Mouse (Mus musculus): ENCODE data around the gene Pank1.

Pank1 gene

GRCm38 (mm10) chr19:34825946-34826655 is 53.2 kb downstream of the Pank1 start:
- DNase-seq (ENCODE audit: low read depth, low spot score) = peak; percentile 50

DNA sequence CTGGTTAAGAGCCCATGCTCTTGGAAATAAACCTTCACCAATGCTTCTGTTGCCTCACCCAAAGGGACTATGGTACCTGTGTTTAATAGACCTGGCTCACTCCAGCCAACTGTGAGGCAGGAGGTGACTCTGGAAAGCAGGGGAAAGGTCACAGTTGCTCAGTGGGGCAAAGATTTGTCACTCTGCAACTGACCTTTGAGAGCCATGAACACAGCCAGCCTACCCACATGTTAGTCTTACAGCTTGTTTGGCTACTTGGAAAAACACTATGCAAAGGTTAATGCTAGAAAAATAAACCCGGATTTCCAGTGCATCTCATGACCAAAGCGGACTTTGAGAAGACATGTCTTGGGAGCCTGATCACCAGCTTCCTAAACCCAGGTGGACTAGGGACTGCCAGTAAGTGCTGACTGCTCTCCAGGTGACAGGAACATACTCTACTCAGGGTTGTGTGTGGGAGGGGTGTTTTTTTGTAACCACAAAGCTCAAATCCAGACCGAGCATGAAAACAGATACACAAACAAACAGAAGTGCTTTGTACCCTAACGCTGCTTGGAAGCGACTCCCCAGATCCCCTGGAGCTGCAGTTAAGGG is 59.6 kb downstream of the Pank1 start:
- no peak for DNase-seq (ENCODE audit: low read depth, low spot score)

- no peak for DNase-seq (ENCODE audit: low read depth, low spot score)
Measured at GRCm38 (mm10) chr19:34815371-34815770, 63.9 kb downstream of the Pank1 start.

DNA sequence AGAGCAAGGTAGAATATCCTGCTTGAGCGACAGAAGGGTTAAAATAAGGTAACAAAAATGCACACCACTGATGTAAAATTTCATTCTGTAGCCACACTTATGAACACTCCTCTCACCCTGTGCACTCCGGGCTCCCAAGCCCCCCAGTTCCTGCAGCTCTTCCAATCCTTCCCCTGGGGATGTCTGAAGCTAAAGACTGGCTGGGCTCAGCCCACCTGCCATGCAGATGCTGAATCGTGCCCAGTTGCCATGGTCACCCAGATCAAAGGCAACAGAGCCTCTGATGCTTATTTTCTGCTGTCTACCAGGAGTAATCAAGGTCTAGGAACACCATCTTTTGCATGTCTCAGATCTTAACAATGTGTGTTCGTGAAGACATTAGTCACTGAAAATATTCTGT is 64.6 kb downstream of the Pank1 start:
- DNase-seq (ENCODE audit: low read depth, low spot score) = no peak

DNA sequence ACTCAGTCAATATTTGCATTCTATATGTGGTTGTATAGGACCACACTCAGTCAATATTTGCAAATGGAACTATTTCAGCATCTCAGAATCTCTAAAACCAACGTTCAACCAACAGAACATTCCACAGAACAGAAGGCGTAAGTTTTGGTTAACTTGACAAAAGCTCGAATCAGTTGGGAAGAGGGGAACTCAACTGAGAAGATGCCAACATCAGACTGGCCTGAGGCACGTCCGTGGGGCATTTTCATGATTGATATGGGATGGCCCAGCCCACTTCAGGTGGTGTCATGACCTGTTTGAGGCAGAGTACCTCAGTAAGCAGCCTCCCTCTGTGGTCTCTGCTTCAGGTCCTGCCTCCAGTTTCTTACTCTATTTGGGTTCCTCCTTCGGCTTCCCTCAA is 65.3 kb downstream of the Pank1 start:
- DNase-seq (ENCODE audit: low read depth, low spot score) = no peak

DNA sequence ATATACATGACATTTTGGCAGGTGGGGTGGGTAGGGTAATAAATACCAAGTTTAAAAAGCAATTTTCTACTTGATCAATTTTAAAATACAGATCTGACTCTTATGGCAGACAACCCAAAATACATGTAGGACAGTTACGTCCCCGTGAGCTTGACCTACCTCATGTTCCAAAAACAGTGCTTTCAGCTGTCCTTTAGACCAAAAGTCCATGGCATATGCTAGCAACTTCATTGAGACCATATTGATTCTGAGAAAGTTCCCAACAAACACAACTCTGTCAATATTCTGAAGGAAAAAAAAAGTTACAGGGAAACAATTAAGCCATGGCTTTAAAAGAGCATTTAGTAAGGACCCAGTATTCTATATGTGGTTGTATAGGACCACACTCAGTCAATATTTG is 65.7 kb downstream of the Pank1 start:
- DNase-seq (ENCODE audit: low read depth, low spot score) = no peak

DNA sequence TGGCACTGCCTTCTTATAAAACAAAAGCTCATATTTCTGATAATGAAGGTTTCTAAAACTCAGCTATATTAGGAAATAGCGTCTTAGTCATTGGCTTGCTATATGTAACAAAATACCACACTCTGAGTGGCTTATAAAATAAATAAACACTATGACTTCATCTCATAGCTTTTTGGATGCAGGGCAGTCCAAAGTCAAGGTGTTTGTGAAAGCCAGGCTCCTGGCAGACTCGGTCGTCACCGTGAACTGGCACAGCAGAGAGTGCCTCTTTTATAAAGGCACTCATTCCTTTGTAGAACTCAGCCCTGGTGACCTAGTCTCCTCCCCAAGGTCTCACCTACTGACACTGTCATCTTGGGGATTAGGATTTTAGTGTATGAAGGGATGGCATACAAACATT is 66.5 kb downstream of the Pank1 start:
- DNase-seq (ENCODE audit: low read depth, low spot score) = no peak

- DNase-seq (ENCODE audit: low read depth, low spot score) = no peak
Measured at GRCm38 (mm10) chr19:34807173-34807572, 72.1 kb downstream of the Pank1 start.

GRCm38 (mm10) chr19:34805071-34805470 is 74.2 kb downstream of the Pank1 start:
- no peak for DNase-seq (ENCODE audit: low read depth, low spot score)

GRCm38 (mm10) chr19:34804531-34804930 is 74.7 kb downstream of the Pank1 start:
- DNase-seq (ENCODE audit: low read depth, low spot score) = no peak

DNA sequence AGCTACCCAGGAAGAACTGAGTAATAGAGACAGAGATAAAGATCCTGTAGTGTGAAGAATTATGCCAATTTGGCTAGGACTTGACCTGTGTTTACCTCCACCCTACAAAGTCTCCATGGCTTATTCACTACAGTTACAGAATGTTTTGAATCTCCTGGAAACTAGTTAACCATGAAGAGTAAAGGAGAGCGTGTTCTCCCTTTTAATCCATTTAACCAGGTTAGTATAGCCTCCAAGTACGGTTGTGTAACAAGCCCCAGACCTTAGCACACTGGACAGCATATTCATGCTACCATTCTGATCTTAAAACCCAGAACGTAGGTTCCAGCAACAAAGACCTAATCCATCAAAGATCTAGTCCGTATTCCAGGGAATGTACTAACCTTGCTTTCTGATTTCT is 75.9 kb downstream of the Pank1 start:
- DNase-seq (ENCODE audit: low read depth, low spot score) = no peak

DNA sequence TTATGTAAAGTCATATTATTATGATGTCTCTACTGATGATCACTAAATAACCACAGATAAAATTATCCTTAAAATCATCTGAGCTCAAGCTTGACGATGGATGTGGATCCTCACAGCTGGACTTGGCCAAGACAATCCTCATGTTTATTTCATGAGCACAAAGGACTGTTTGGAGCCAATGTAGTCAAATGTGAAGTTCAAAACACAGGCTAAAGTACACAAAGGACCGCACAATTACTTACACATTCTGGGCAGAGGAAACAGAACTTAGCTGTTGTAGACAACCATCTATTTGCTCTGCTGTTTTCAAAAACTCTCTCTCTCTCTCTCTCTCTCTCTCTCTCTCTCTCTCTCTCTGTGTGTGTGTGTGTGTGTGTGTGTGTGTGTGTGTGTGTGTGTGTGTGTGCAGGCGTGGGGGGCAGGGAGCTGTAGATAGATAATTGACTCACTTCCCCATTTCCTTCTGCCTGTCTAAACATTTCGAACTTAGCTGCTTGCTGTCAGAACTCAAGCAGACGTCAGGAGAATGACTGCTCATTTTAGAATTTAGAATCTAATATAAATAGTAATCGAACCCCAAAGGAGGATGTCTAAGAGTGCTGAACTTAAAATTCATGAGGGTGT is 79.5 kb downstream of the Pank1 start:
- DNase-seq (ENCODE audit: low read depth, low spot score) = no peak

DNA sequence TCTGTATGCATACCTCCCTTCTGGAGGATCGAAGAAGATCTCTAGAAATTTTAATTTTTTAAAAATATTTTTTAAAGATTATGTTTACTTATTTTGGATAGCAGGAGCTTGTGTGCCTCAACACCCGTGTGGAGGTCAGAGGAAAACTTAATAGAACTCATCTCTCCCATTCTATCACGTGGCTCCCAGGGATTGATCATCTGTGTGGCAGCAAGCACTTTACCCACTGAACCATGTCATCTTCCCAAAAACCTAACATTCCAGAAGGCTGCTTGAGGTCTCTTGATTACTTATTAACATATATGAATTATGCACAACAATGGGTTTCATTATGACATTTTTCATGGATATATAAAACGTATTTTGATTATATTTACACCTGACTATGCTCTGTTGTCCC is 82.9 kb downstream of the Pank1 start:
- no peak for DNase-seq (ENCODE audit: low read depth, low spot score)

DNA sequence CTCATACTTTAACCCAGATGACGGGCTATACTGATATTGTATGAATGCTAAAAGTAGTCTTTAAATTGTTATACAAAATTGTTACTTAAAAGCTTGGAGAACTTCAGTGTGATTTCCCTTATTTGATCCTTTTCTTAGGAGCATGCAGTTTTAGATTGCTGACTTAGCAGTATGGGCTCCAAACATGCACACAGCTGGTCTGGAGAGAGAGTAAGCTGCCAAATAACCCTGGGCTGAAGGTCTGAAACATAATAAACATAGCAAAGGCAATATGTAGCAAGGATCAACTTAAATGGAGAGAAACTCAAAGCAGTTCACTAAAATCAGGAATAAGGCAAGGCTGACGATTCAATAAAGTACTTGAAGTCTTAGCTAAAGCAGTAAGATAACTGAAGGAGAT is 96.8 kb downstream of the Pank1 start:
- DNase-seq (ENCODE audit: low read depth, low spot score) = no peak

DNA sequence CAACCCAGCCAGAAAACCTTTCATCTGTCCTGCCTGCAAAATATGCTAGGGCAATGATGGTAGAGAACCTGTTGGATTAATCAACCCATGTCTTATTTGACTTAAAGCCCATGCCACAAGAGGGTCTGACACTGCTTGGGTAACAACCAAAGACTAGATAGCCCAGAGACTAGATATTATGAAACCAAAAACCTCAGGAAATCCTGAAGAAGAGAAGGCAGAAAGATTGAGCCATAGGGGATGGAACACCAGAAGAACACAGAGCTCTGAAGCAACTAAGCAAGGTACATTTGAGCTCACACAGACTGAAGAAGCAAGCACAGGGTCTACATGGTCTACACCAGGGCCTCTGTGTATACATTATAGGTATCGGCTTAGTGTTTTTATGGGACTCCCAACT is 100.3 kb downstream of the Pank1 start:
- no peak for DNase-seq (ENCODE audit: low read depth, low spot score)

- DNase-seq (ENCODE audit: low read depth, low spot score) = no peak
Measured at GRCm38 (mm10) chr19:34778098-34778497, 101.2 kb downstream of the Pank1 start.

- DNase-seq (ENCODE audit: low read depth, low spot score) = peak; percentile 22
Measured at GRCm38 (mm10) chr19:34772775-34773174, 106.5 kb downstream of the Pank1 start.

DNA sequence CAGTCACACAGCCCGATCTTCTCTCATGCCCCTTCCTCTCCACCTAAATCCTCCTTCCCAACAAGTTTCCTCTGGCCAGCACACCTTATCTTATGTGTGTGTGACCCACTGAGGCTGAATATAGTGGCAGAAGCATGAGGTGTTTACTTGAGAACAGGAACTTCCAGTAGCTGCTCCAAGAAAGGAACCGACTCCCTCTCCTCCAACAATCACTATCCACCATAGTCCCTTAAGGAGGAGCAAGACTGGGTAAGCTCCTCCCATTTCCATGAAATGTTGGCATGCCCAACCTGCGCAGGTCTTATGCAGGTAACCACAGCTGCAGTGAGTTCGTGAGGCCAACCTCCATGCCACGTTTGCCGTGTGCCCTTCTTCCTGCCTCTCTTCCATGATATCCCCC is 108.5 kb downstream of the Pank1 start:
- DNase-seq (ENCODE audit: low read depth, low spot score) = no peak

DNA sequence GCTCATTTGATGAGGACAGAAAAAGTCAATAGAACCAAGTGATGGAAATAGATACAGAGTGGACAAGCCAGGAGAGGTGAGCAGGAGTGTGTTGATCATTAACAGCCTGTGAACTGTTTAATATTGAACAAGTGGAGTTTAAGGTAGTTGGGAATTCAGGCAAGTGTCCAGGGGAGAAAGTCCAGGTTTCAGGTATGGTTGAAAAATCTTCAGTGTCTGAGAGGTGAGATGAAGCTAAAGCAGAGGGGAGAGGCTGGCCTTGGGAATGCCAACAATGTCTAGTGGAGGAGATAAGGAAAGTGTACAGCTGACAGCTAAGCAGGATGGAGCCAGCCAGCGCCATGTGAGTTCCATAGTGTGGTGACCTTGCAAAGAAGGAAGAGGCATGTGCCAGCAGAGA is 120.5 kb downstream of the Pank1 start:
- DNase-seq (ENCODE audit: low read depth, low spot score) = no peak
